Mouse (Mus musculus) C2C12 (cell line): Measurements from ENCODE around the gene Serpinf2.

Source experiments
- CTCF ChIP-seq: IDR thresholded peaks from one replicate; pipeline ENCODE4 v1.5.1; 2011; ENCODE audit not compliant: control insufficient read depth, insufficient read depth, insufficient read length
- USF1 ChIP-seq: IDR thresholded peaks from one replicate; pipeline ENCODE4 v1.6.1; 2011; ENCODE audit warnings: low read depth, mild to moderate bottlenecking, control low read depth, moderate library complexity

DNA sequence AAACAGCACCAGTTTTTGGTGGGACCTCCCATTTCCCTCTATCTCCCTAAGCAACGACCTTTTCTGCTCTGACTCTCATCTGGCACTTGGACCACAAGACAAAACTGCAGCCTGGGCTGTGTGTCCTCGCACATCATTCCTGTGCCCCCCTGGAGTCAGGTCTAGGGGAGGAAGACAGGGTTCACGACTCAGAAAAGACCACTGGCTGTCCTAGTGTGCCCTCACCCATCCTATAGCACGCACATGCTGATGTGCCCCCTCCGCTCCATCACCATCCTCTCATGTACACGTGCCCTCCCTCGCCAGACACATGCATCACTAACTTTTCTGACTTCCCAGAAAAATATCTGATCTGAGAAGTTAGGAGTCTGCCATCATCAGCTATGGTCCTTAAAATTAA is 19.4 kb downstream of the Serpinf2 start:
- TF ChIP-seq CTCF (no peak), USF1 (no peak)
